Comparison of ENCODE assay signal across 23 mouse cellular contexts in the genomic region with DNA sequence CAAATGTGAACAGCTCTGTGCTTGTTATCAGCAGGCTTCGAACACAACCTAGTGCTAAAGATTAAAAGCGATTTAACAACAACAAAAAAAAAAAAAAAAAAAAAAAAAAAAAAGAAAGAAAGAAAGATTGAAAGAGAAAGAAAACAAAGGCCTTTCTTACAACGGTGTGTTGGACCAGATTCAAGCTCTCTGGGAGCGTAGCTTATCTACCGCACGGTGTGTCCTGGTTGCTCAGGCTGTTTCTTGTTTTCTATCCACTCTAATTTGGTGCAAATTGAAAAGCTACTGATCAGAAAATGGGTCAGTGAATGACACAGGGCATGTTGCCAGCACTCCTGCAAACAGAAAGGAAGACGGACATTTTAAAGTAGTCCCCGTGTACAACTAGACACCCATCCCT. TPM values are rescaled to one million over a fixed set of nuclear protein-coding genes. Genes with fewer than 3 reads are reported as not detected.
DNase-seq lines count a peak whose midpoint lies in the region; ATAC-seq and TF ChIP-seq lines count a peak whose summit lies in the region.
"Had no signal": no experiment of that assay in that cellular context is flagged by ENCODE, and none has a peak within 500 bp of the region (broad histone marks: within the 10 kb centered on the region; RNA-seq: fewer than 3 reads in every experiment).

No protein-coding gene starts in this region.

- no peak overlapping the region for H3K27ac ChIP-seq in forebrain, embryonic 14.5 days (ENCODE audit: low read depth, low read length)
- H3K27ac ChIP-seq in forebrain, embryonic 16.5 days (ENCODE audit: low read length), result no peak overlapping the region
- no peak overlapping the region for H3K27ac ChIP-seq in liver, adult 2 months (replicated peaks; ENCODE audit: insufficient read depth, low read depth, low read length)
- no peak overlapping the region for H3K27ac ChIP-seq in liver, embryonic 12.5 days
- H3K27ac ChIP-seq: forebrain, embryonic 10.5 days; forebrain, embryonic 13.5 days; heart, adult 2 months; hindbrain, embryonic 10.5 days; hindbrain, embryonic 14.5 days had no signal

- no peak overlapping the region for H3K4me3 ChIP-seq in forebrain, embryonic 14.5 days (ENCODE audit: low read depth, low read length)
- H3K4me3 ChIP-seq in forebrain, embryonic 16.5 days (replicated peaks; ENCODE audit: low read length), result no peak overlapping the region
- H3K4me3 ChIP-seq in liver, adult 2 months (ENCODE audit: insufficient read depth, low read depth, low read length), result no peak overlapping the region; the same call in 1 of the 2 replicates
- no peak overlapping the region for H3K4me3 ChIP-seq in liver, embryonic 12.5 days
- H3K4me3 ChIP-seq: forebrain, embryonic 10.5 days; forebrain, embryonic 13.5 days; heart, adult 2 months; hindbrain, embryonic 10.5 days had no signal

- peak; percentile 28 for DNase-seq in forebrain, embryonic 14.5 days (ENCODE audit: low spot score)
- DNase-seq in liver, adult 2 months (ENCODE audit: extremely low read depth, low read depth, low spot score), result peak; percentile 84
- peak; percentile 20 for DNase-seq in MN1 (ENCODE audit: low spot score)
- peak; percentile 50 for DNase-seq in brain, embryonic 14.5 days (ENCODE audit: low read depth)
- DNase-seq in urinary bladder, postnatal 10 days (ENCODE audit: low spot score), result no peak
- DNase-seq in gastrocnemius, postnatal 25 days, result no peak
- DNase-seq: adrenal gland, postnatal 10 days; adrenal gland, postnatal 36 days; cerebellum, adult 9-11 months; gastrocnemius, postnatal 36 days; heart, adult 2 months; heart, postnatal 10 days; heart, postnatal 36 days; kidney, adult 11 months had no signal

- no peak for TF ChIP-seq POLR2A in liver, adult 2 months (IDR thresholded peaks at IDR 0.05; ENCODE audit: extremely low read depth, insufficient read depth, low read length)
- no peak for TF ChIP-seq POLR2A in brain, embryonic 14.5 days (IDR thresholded peaks at IDR 0.05; ENCODE audit: borderline replicate concordance, extremely low read depth, insufficient read depth, insufficient read length, poor library complexity, severe bottlenecking)

- no peaks in the 10 kb centered on the region for H3K36me3 ChIP-seq in forebrain, embryonic 14.5 days (ENCODE audit: control insufficient read depth, insufficient read depth, low read length)
- no peaks in the 10 kb centered on the region for H3K36me3 ChIP-seq in forebrain, embryonic 16.5 days (ENCODE audit: control insufficient read depth, insufficient read depth)
- H3K36me3 ChIP-seq in liver, adult 2 months (ENCODE audit: control insufficient read depth, insufficient read depth, low read length), result no peaks in the 10 kb centered on the region
- H3K36me3 ChIP-seq in liver, embryonic 12.5 days, result no peaks in the 10 kb centered on the region
- H3K36me3 ChIP-seq: forebrain, embryonic 10.5 days; hindbrain, embryonic 10.5 days had no signal

- H3K79me2 ChIP-seq in liver, adult 2 months (ENCODE audit: control insufficient read depth, insufficient read depth, low read length), result no peaks in the 10 kb centered on the region

- no peak for ATAC-seq in forebrain, embryonic 14.5 days
- ATAC-seq in forebrain, embryonic 16.5 days, result no peak
- no peak for ATAC-seq in liver, embryonic 12.5 days
- ATAC-seq: CD4-positive, CD25-positive, alpha-beta regulatory T cell, adult 4 months; forebrain, embryonic 13.5 days; Patski had no signal

- no peaks in the 10 kb centered on the region for H3K4me1 ChIP-seq in forebrain, embryonic 14.5 days (ENCODE audit: control insufficient read depth, insufficient read depth, low read length)
- H3K4me1 ChIP-seq in forebrain, embryonic 16.5 days (replicated peaks; ENCODE audit: control insufficient read depth, insufficient read depth, low read length), result no peaks in the 10 kb centered on the region; the same call in 1 of the 2 replicates
- H3K4me1 ChIP-seq in liver, adult 2 months (ENCODE audit: control insufficient read depth, insufficient read depth, low read length), result peaks cover 7% of the 10 kb centered on the region
- H3K4me1 ChIP-seq in liver, embryonic 12.5 days, result no peaks in the 10 kb centered on the region
- H3K4me1 ChIP-seq: hindbrain, embryonic 10.5 days had no signal

- H3K4me2 ChIP-seq in forebrain, embryonic 14.5 days (ENCODE audit: low read length), result no peak overlapping the region
- no peak overlapping the region for H3K4me2 ChIP-seq in forebrain, embryonic 16.5 days (ENCODE audit: low read length)
- H3K4me2 ChIP-seq in liver, embryonic 12.5 days, result no peak overlapping the region
- H3K4me2 ChIP-seq: forebrain, embryonic 13.5 days; heart, embryonic 11.5 days; hindbrain, embryonic 14.5 days had no signal

- 14% methylated on average over 8 of the region's 8 CpGs for WGBS in forebrain, embryonic 14.5 days
- 6% methylated on average over 8 of the region's 8 CpGs for WGBS in forebrain, embryonic 16.5 days
- WGBS in liver, adult 2 months, result 19% methylated on average over 8 of the region's 8 CpGs
- 67% methylated on average over 8 of the region's 8 CpGs for WGBS in liver, embryonic 12.5 days (ENCODE audit: insufficient replicate concordance)

- TF ChIP-seq CTCF in liver, adult 2 months (IDR thresholded peaks at IDR 0.05; ENCODE audit: low read depth, low read length), result no peak
- TF ChIP-seq CTCF in brain, embryonic 14.5 days (IDR thresholded peaks at IDR 0.05; ENCODE audit: borderline replicate concordance, extremely low read depth, insufficient read depth, insufficient read length), result no peak

- no peaks in the 10 kb centered on the region for H3K27me3 ChIP-seq in forebrain, embryonic 14.5 days (replicated peaks; ENCODE audit: control insufficient read depth, insufficient read depth, low read length)
- H3K27me3 ChIP-seq in forebrain, embryonic 16.5 days (replicated peaks; ENCODE audit: control insufficient read depth, insufficient read depth, low read length), result no peaks in the 10 kb centered on the region
- H3K27me3 ChIP-seq in liver, adult 2 months (ENCODE audit: control insufficient read depth, insufficient read depth, low read length), result no peaks in the 10 kb centered on the region
- no peaks in the 10 kb centered on the region for H3K27me3 ChIP-seq in liver, embryonic 12.5 days (replicated peaks)
- H3K27me3 ChIP-seq: Patski had no signal

- H3K9me3 ChIP-seq in forebrain, embryonic 14.5 days (replicated peaks; ENCODE audit: control insufficient read depth, low read length), result no peaks in the 10 kb centered on the region
- H3K9me3 ChIP-seq in forebrain, embryonic 16.5 days (ENCODE audit: control insufficient read depth, low read length), result no peaks in the 10 kb centered on the region
- H3K9me3 ChIP-seq in liver, embryonic 12.5 days (replicated peaks), result no peaks in the 10 kb centered on the region
- H3K9me3 ChIP-seq: forebrain, embryonic 10.5 days; forebrain, embryonic 13.5 days had no signal

- no peak overlapping the region for H3K9ac ChIP-seq in forebrain, embryonic 14.5 days (ENCODE audit: low read length)
- H3K9ac ChIP-seq in forebrain, embryonic 16.5 days (replicated peaks; ENCODE audit: low read depth, low read length), result no peak overlapping the region
- no peak overlapping the region for H3K9ac ChIP-seq in liver, adult 2 months (ENCODE audit: low read depth, low read length)
- H3K9ac ChIP-seq in liver, embryonic 12.5 days, result no peak overlapping the region
- H3K9ac ChIP-seq: forebrain, embryonic 13.5 days; hindbrain, embryonic 14.5 days had no signal

RNA-seq across cellular contexts. Expression of gene Degs1, which starts 33.3 kb away (rescaled TPM):
- 72.1 and 73.3 TPM in 2 replicates for polyA plus RNA-seq in forebrain, embryonic 14.5 days (2014; fragmentation: Nextera tagmentation; extraction: Ambion mirVana)
- polyA plus RNA-seq in forebrain, embryonic 16.5 days (2015; fragmentation: Nextera tagmentation; extraction: Ambion mirVana), result 62.7 and 72.0 TPM in 2 replicates
- total RNA-seq in liver, adult 2 months (2014; rRNA removed), result 57.4 and 86.8 TPM in 2 replicates
- polyA plus RNA-seq in liver, adult 2 months (2012; rRNA removed), result 49.3 and 50.3 TPM in 2 replicates
- 105 and 110 TPM in 2 replicates for polyA plus RNA-seq in liver, embryonic 12.5 days (2016; fragmentation: Nextera tagmentation; extraction: Ambion mirVana)
- polyA plus RNA-seq in brain, embryonic 14.5 days (2012; rRNA removed), result 30.3 and 38.9 TPM in 2 replicates
- 10 to 100 TPM; 17.6 to 18.6 TPM for total RNA-seq in gastrocnemius, postnatal 25 days (2021)

Comparison
In these comparisons a context has a peak if more than half of its experiments do, and no peak if none do; other contexts are left out.
1. DNase-seq: peak in forebrain, embryonic 14.5 days (single experiment), liver, adult 2 months (single experiment), MN1 (single experiment) and brain, embryonic 14.5 days (single experiment); none in urinary bladder, postnatal 10 days (single experiment) and gastrocnemius, postnatal 25 days (single experiment).